Mouse (Mus musculus) spleen, adult 2 months (tissue): Measurements from ENCODE around the gene Csdc2. TPM values are rescaled to one million over a fixed set of nuclear protein-coding genes. Genes with fewer than 3 reads are reported as not detected.

Experiments
- DNase-seq, 2 experiments: peaks; one replicate each; pipeline versions ENCODE4 v3.0.0 to v3.0.0-alpha.2; 2012 to 2021; ENCODE audit warnings: low spot score in 2 of 2, low read depth in 1 of 2
- H3K27ac ChIP-seq: fragments of 200-500 bp; 2 replicates; pipeline ENCODE4 v1.5.1; 2012; ENCODE audit warnings: low read length, inconsistent platforms; ENCODE audit not compliant: insufficient read depth
- H3K27me3 ChIP-seq: fragments of 200-500 bp; 2 replicates; pipeline ENCODE4 v1.6.1; 2012; ENCODE audit warnings: mild to moderate bottlenecking, moderate library complexity, low read length, inconsistent platforms; ENCODE audit not compliant: control insufficient read depth, insufficient read depth
- H3K36me3 ChIP-seq: fragments of 200-500 bp; 2 replicates; pipeline ENCODE4 v1.6.1; 2012; ENCODE audit warnings: mild to moderate bottlenecking, low read length, inconsistent platforms; ENCODE audit not compliant: control insufficient read depth, insufficient read depth
- H3K4me1 ChIP-seq: fragments of 200-500 bp; 2 replicates; pipeline ENCODE4 v1.6.1; 2011; ENCODE audit warnings: inconsistent platforms; ENCODE audit not compliant: control insufficient read depth, insufficient read depth, insufficient read length
- H3K4me3 ChIP-seq: fragments of 200-500 bp; 2 replicates; pipeline ENCODE4 v1.5.1; 2011; ENCODE audit warnings: mild to moderate bottlenecking, inconsistent platforms; ENCODE audit not compliant: insufficient read depth, insufficient read length; ENCODE audit errors: extremely low read depth
- CTCF ChIP-seq: fragments of 200-500 bp; IDR thresholded peaks from 2 replicates; pipeline ENCODE4 v1.5.1; 2011; ENCODE audit warnings: mild to moderate bottlenecking, inconsistent platforms; ENCODE audit not compliant: insufficient read depth, insufficient read length, insufficient replicate concordance; ENCODE audit errors: extremely low read depth
- POLR2A ChIP-seq: fragments of 200-500 bp; IDR thresholded peaks from 2 replicates; pipeline ENCODE4 v1.6.1; 2011; ENCODE audit warnings: low read depth, low read length, inconsistent platforms
- WGBS: fragments of 180-500 bp; shearing (Covaris S2); methylation state at CpG from one replicate; pipeline ENCODE4 v1.1.7; 2018; 5-methylcytosine and 5-hydroxymethylcytosine counted together
- polyA plus RNA-seq: library from polyadenylated mRNA; depleted of rRNA; stranded (reverse); fragments of >200 nt; gene quantifications from 2 replicates; pipeline ENCODE4 v1.2.3, GENCODE M21; 2012; rRNA removed

Csdc2 gene
- 5.4 and 6.1 TPM in 2 replicates for polyA plus RNA-seq

DNA sequence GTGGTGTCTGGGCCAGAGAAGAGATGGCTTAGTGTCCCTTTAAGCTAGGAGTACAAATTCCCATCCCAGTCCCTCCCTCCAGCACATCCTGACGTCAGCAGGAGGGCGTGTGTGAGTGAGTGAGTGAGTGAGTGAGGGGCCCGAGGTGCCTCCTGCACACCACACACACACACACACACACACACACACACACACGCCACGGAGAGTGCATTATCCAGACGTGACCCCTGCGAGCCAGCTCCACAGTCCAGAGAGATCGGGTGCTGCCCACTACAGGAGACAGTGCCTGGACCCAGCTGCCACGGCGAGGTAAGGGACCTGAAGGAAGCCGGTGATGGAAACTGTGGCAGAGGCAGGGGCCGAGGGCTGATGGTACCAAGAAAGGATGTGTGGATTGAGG is at the start of gene Csdc2:
TSS of gene Csdc2 (plus strand) at position 81 of the 400 bp plus-strand sequence.
- Histone ChIP-seq H3K4me1 (peaks cover 16% of the 10 kb centered on the region; the same call in 1 of the 2 replicates), H3K4me3 (no peak within 1 kb of the TSS; the same call in 1 of the 2 replicates), H3K27me3 (no peaks in the 10 kb centered on the region), H3K36me3 (no peaks in the 10 kb centered on the region), H3K27ac (no peak within 1 kb of the TSS)
- WGBS = 67% methylated on average over 12 of the region's 12 CpGs
- no peak for DNase-seq
- TF ChIP-seq CTCF (no peak), POLR2A (no peak)

DNA sequence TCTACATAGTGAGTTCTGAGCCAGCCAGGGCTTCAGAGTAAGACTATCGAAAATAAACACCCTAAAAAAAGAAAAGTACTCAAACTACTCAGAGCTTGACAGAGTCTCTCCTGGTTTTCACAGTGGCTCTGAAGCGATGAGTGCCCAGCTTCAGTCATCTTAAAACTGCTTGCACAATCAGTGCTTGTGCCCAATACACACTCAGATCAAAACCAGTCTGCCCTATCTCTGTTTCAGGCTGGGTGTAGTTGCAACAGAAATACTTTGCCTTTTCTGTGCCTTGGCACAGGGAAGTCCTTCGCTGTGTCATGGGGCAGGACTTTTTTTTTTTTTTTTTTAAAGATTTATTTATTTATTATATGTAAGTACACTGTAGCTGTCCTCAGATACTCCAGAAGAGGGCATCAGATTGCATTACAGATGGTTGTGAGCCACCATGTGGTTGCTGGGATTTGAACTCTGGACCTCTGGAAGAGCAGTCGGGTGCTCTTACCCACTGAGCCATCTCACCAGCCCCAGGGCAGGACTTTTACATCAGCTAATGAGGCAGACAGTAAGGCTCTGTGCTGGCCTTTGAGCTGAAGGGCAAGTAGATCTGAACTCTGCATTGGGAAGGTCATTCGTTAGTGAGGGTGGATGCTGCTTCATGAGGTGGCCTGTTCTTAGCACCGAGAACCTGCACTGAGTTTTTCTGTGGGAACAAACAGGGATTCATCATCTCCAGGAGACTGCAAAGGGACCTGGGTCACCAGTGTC is 49.6 kb upstream of the Csdc2 start:
- no peaks in the 10 kb centered on the region for H3K27me3 ChIP-seq
- 91% methylated on average over 6 of the region's 6 CpGs for WGBS

DNA sequence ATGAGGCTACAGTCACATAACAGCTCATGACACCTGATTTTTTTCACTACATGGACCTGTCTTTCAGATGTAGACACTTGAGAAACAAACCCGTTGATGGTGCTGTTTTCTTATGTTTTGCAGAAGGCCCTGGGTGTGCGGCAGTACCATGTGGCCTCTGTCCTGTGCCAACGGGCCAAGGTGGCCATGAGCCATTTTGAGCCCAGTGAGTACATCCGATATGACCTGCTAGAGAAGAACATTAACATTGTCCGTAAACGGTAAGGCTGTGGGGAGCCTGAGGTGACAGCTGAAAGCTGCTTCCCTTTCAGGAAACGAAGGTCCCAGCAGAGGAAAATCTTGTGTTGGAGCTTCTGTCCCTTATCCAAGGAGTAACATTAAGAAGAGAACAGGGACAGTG is 47.4 kb upstream of the Csdc2 start:
- Histone ChIP-seq H3K27ac (no peak overlapping the region), H3K4me1 (no peaks in the 10 kb centered on the region), H3K27me3 (no peaks in the 10 kb centered on the region), H3K36me3 (peaks cover 17% of the 10 kb centered on the region), H3K4me3 (no peak overlapping the region)
- no peak for TF ChIP-seq POLR2A
- no peak for TF ChIP-seq CTCF
- no peak for DNase-seq
- 91% methylated on average over 7 of the region's 7 CpGs for WGBS

More for the DNA sequence above, 49.6 kb upstream of the Csdc2 start:
- TF ChIP-seq CTCF = no peak
- no peak for TF ChIP-seq POLR2A
- no peak for DNase-seq
- Histone ChIP-seq H3K36me3 (peaks cover 13% of the 10 kb centered on the region), H3K4me3 (no peak overlapping the region), H3K27ac (no peak overlapping the region), H3K4me1 (no peaks in the 10 kb centered on the region)

DNA sequence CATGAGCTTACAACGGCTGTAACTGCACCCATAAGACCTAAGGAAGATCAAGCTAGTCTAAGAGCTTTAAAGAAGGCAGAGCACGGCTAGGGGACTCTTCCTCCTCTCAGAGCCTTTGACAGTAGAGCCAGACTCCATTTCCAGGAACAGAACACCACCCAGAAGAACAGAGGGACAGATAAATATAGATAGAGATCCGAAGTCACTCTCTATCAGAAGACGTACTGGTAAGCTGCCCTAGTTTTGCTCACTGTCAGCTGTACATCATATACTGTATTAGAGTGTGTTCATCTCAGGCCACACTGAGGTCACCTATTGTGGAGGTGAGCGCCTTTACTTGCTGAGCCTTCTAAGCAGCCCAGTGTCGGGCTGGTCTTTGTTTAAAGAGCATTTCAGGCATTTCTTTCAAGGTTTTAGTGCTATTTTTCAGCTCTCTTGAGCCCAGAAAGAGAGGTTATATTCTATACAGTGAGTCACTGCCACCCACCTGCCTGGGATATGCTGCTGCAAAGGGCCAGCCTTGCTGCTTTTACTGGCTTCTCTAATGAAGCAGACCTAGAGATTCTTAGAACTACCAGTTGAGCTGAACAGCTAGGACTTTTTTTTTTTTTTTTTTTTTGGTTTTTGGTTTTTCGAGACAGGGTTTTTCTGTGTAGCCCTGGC is 45.3 kb upstream of the Csdc2 start:
- Histone ChIP-seq H3K27ac (no peak overlapping the region), H3K4me3 (no peak overlapping the region), H3K36me3 (peaks cover 24% of the 10 kb centered on the region), H3K27me3 (no peaks in the 10 kb centered on the region), H3K4me1 (no peaks in the 10 kb centered on the region)
- no peak for DNase-seq
- TF ChIP-seq CTCF = no peak
- no peak for TF ChIP-seq POLR2A
- WGBS = 88% methylated on average over 7 of the region's 7 CpGs

DNA sequence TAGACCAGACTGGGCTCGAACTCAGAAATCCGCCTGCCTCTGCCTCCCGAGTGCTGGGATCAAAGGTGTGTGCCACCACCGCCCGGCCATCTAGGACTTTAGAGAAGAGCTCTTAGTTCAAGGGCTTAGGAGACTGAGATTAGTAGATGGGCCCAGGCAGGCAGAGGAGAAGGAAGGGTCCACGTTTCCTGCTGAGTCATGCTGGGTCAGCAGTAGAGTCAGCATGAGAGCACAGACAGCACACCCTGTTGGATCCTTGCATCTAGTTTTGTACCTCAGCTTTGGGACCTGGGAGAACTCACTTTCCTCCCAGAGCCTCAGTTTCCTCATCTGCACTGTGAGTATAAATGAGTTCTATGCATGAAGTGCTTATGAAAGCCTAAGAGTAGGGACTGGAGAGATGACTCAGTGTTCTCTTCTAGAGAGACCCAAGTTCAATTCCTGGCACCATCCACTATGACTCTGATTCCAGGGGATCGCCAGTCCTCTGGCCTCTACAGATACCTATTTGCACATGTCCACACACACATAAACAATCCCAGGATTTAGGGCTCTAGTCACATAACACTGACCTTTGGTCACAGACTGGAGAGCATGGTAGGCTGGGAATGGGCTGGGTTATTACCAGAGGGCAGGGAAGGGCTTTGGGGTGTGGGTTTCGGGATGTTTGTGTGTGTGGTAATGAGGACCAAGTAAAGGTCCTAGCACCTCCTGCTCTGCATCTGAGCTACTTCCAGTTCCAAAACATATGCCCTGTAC is 44.6 kb upstream of the Csdc2 start:
- no peak overlapping the region for H3K4me3 ChIP-seq
- H3K36me3 ChIP-seq = peaks cover 26% of the 10 kb centered on the region
- no peaks in the 10 kb centered on the region for H3K27me3 ChIP-seq
- WGBS = 82% methylated on average over 8 of the region's 8 CpGs
- H3K27ac ChIP-seq = no peak overlapping the region
- TF ChIP-seq CTCF (no peak), POLR2A (no peak)
- no peaks in the 10 kb centered on the region for H3K4me1 ChIP-seq
- DNase-seq = no peak

DNA sequence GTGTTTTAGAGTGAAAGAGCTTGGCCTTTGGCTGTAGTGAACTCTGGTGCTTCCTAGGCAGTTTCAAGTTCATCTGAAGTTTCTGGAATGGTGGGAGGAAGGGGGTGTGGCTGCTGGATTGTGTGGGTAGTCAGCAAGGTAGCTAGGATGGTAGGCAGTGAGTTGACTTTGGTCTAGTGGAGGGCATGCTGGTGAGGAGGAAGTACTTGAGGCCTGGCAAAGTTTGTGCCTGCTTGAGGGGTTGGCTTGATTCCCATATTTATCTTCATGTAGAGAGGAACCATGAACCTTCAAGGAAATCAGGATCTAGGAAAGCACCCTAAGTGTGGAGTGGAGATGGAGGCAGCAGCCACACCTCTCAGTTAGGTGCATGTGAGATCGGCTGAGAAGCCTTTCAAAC is 42.6 kb upstream of the Csdc2 start:
- Histone ChIP-seq H3K27me3 (no peaks in the 10 kb centered on the region), H3K36me3 (peaks cover 26% of the 10 kb centered on the region), H3K4me3 (no peak overlapping the region), H3K4me1 (no peaks in the 10 kb centered on the region), H3K27ac (no peak overlapping the region)
- 93% methylated on average over 1 of the region's 1 CpGs for WGBS
- no peak for DNase-seq
- TF ChIP-seq POLR2A (no peak), CTCF (no peak)
